Mouse (Mus musculus) heart, embryonic 13.5 days (tissue): ENCODE results near the gene Nynrin. TPM values are rescaled to one million over a fixed set of nuclear protein-coding genes. Genes with fewer than 3 reads are reported as not detected.

Experiments used
- ATAC-seq: fragments of 200-750 bp; cut with Nextera tagmentation; 2 replicates; pipeline ENCODE4 v1.8.0; 2017; ENCODE audit warnings: moderate TSS enrichment; ENCODE audit not compliant: insufficient number of reproducible peaks, low FRiP score, low TSS enrichment; ENCODE audit errors: extremely low read depth
- H3K27ac ChIP-seq: fragments of 300-500 bp; sonication (generic); replicated peaks from 2 replicates; pipeline ENCODE4 v1.5.1; 2015; ENCODE audit warnings: moderate library complexity, mild to moderate bottlenecking, inconsistent platforms
- H3K27me3 ChIP-seq: fragments of 300-500 bp; sonication (generic); replicated peaks from 2 replicates; pipeline ENCODE4 v1.6.1; 2015; ENCODE audit warnings: mild to moderate bottlenecking, inconsistent platforms
- H3K36me3 ChIP-seq: fragments of 300-500 bp; sonication (generic); 2 replicates; pipeline ENCODE4 v1.6.1; 2015; ENCODE audit warnings: mild to moderate bottlenecking, inconsistent platforms
- H3K4me1 ChIP-seq: fragments of 300-500 bp; sonication (generic); 2 replicates; pipeline ENCODE4 v1.6.1; 2015; ENCODE audit warnings: inconsistent platforms
- H3K4me2 ChIP-seq: fragments of 300-500 bp; sonication (generic); 2 replicates; pipeline ENCODE4 v1.6.1; 2015; ENCODE audit warnings: inconsistent platforms, mild to moderate bottlenecking, moderate library complexity
- H3K4me3 ChIP-seq: fragments of 300-500 bp; sonication (generic); 2 replicates; pipeline ENCODE4 v1.5.1; 2015; ENCODE audit warnings: moderate library complexity, mild to moderate bottlenecking, inconsistent platforms
- H3K9ac ChIP-seq: fragments of 300-500 bp; sonication (generic); 2 replicates; pipeline ENCODE4 v1.6.1; 2015; ENCODE audit warnings: inconsistent platforms, mild to moderate bottlenecking, moderate library complexity
- H3K9me3 ChIP-seq: fragments of 300-500 bp; sonication (generic); 2 replicates; pipeline ENCODE4 v1.6.1; 2016; ENCODE audit warnings: inconsistent platforms
- WGBS: fragments of 180-500 bp; shearing (Covaris S2); methylation state at CpG from one replicate; pipeline ENCODE4 v1.1.7; 2015; ENCODE audit warnings: mixed read lengths; 5-methylcytosine and 5-hydroxymethylcytosine counted together
- polyA plus RNA-seq: library from polyadenylated mRNA; unstranded; fragments of >200 nt; fragmentation: Nextera tagmentation; extraction: Ambion mirVana; gene quantifications from 2 replicates; pipeline ENCODE4 v1.2.1, GENCODE M21; 2015

Gene Nynrin
- 16.5 and 18.2 TPM in 2 replicates for polyA plus RNA-seq

DNA sequence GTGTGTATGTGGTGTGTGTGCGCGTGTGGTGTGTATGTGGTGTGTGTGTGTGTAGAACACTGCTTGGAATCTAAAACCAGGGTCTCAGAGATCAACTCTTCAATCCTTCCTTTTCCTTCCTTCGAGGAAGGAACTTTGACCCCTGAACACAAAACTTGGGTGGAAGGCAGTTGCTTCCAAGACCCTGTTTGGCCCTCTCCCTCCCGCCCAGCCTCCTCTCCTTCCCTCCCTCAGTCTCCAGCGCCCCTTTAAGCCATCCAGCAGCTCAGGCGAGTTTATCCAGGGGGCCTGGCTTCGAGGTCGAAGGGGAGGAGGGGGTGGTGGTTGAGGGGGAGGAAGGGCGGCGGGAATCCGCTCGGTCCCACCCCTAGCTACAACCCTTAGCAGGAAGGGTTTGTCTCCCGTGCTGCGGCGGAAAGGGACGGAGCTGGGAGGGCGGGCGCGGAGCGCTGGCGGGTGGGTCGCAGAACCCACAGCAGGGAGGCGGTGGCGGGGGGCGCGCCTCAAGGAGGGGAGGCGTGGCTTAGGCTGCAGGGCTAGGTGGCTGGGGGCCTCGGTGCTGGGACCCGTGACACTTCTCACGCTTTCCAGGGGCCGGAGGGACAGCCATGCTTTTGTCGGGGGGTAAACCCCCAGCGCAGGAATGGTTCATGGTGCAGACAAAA, at the start of gene Nynrin:
Nynrin (plus strand) TSS at position 390 of the 665 bp plus-strand sequence.
- Histone ChIP-seq H3K4me3 (peak within 1 kb of the TSS; percentile 74), H3K27me3 (no peaks in the 10 kb centered on the region), H3K36me3 (peaks cover 15% of the 10 kb centered on the region), H3K9ac (peak within 1 kb of the TSS; percentile 91), H3K4me1 (peaks cover 54% of the 10 kb centered on the region), H3K4me2 (peak within 1 kb of the TSS; percentile 86), H3K9me3 (no peaks in the 10 kb centered on the region), H3K27ac (peak within 1 kb of the TSS; percentile 96)
- ATAC-seq, result peak; percentile 78
- 2% methylated on average over 32 of the region's 33 CpGs for WGBS

DNA sequence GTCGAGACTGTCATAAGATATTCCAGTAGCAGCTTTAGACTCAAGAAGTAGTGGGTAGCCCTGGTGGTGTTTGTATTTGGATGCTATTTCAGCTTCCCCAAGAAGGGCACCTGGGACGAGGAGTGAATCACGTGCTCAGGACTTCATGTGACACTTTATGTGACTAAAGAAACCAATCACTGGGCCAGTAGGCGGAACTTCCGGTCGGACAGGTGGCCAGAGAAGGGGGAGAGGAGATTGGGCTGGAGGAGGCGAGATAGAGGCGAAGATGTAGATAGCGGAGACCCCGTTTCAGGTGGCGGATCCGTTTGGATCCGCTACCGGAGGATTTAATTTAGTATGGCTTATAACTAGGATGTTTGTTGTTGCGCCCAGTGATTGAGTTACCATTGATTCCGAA, 38.9 kb upstream of the Nynrin start:
- Histone ChIP-seq H3K27me3 (no peaks in the 10 kb centered on the region; the same call in 1 of the 2 replicates), H3K36me3 (no peaks in the 10 kb centered on the region), H3K4me3 (peak overlapping the region; percentile 56), H3K27ac (0 out of 2 replicates have a peak overlapping the region, but pooled peaks have one; percentile 37), H3K4me1 (peaks cover 5% of the 10 kb centered on the region; the same call in 1 of the 2 replicates), H3K9ac (peak overlapping the region; percentile 78), H3K9me3 (no peaks in the 10 kb centered on the region), H3K4me2 (peak overlapping the region; percentile 75)
- WGBS, result 28% methylated on average over 16 of the region's 16 CpGs
- ATAC-seq, result no peak

GRCm38 (mm10) chr14:55815310-55815751, 38.5 kb upstream of the Nynrin start:
- Histone ChIP-seq H3K9me3 (no peaks in the 10 kb centered on the region), H3K4me2 (peak overlapping the region; percentile 75), H3K4me1 (peaks cover 5% of the 10 kb centered on the region; the same call in 1 of the 2 replicates), H3K27ac (0 out of 2 replicates have a peak overlapping the region, but pooled peaks have one; percentile 37), H3K27me3 (no peaks in the 10 kb centered on the region; the same call in 1 of the 2 replicates), H3K36me3 (no peaks in the 10 kb centered on the region), H3K4me3 (peak overlapping the region; percentile 56), H3K9ac (peak overlapping the region; percentile 78)
- no peak for ATAC-seq
- WGBS, result 23% methylated on average over 17 of the region's 17 CpGs

- H3K9ac ChIP-seq, result no peak overlapping the region
- ATAC-seq, result no peak
- 67% methylated on average over 7 of the region's 7 CpGs for WGBS
- H3K4me3 ChIP-seq, result no peak overlapping the region
- H3K9me3 ChIP-seq, result no peaks in the 10 kb centered on the region
- no peak overlapping the region for H3K27ac ChIP-seq
- peaks cover 23% of the 10 kb centered on the region for H3K4me1 ChIP-seq
- no peak overlapping the region for H3K4me2 ChIP-seq
- H3K36me3 ChIP-seq, result no peaks in the 10 kb centered on the region
- no peaks in the 10 kb centered on the region for H3K27me3 ChIP-seq
Measured at GRCm38 (mm10) chr14:55819845-55820405, 33.9 kb upstream of the Nynrin start.

GRCm38 (mm10) chr14:55820576-55820975, 33.2 kb upstream of the Nynrin start:
- no peaks in the 10 kb centered on the region for H3K9me3 ChIP-seq
- no peak overlapping the region for H3K9ac ChIP-seq
- no peak overlapping the region for H3K27ac ChIP-seq
- H3K4me1 ChIP-seq, result peaks cover 26% of the 10 kb centered on the region
- H3K36me3 ChIP-seq, result no peaks in the 10 kb centered on the region
- no peak for ATAC-seq
- H3K4me3 ChIP-seq, result no peak overlapping the region
- 68% methylated on average over 9 of the region's 9 CpGs for WGBS
- H3K4me2 ChIP-seq, result no peak overlapping the region
- peaks cover 2% of the 10 kb centered on the region; the same call in 1 of the 2 replicates for H3K27me3 ChIP-seq

DNA sequence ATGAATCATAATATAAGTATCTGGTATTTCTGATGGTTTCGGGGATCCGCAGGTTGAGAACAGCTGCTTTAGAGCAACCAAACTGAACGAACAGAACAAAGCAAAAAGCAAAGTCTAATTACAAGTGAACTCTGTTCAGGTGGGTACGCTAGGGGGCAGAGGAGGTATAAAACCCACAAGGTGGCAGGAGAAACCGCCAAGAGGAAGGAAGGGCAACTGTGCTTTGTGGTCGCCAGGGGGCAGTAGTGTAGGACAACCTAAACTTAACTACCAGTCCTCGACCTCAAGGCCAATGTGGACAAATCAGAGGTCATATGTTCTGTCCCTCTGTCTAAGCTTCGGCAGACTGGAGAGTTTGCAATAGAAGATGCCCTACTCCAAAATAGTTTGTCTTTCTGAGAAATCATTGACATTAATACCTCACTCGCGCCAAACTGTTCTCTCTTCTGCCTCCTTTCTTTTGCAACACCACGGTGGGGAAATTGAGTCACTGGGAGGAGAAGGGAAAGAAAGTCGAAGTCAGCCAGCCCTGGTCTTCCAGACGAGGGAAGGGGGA, 31.3 kb upstream of the Nynrin start:
- ATAC-seq, result no peak

DNA sequence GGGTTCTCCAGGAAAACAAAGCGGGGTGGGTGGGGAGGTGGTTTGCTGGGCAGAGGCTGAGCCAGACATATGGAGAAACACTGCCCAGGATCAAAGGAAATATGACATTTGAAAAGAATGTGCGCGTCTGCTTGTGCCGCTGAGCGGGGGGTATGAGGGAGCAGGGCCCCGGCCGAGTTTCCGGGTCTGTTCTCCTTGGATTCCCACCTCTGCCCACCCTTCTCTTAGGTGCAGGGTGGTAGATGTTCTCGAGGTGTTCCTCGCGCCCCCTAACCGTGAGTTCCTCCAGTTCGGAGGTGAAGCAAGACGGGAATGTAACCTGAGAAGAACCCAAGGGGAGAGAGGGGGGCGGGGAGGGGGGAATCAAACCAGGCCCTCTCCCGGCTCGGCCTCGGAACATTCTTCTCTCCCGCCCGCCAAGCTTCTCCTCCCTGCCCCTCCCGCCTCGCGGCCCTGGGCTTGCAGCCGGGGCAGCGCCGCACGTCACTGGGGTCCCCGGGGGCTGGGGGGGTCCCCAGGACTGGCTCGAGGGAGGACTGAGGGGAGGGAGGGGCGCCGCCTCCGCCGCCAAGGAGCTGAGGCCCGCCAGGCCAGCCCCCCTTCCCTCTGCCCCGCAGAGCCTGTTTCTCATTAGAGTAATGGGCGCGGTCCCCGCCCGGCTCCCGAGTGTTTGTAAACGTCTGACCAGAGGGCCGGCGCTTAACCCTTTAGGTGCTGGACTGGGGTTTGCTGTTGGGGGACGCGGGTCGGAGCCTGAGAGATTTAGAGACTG, 30.6 kb upstream of the Nynrin start, which contains the start of gene Nfatc4:
Nfatc4 (plus strand) TSS at position 154 of the 772 bp plus-strand sequence.
- Histone ChIP-seq H3K36me3 (no peaks in the 10 kb centered on the region), H3K4me3 (peak within 1 kb of the TSS; percentile 71), H3K4me1 (peaks cover 49% of the 10 kb centered on the region), H3K27me3 (peaks cover 24% of the 10 kb centered on the region), H3K4me2 (peak within 1 kb of the TSS; percentile 90), H3K27ac (peak within 1 kb of the TSS; percentile 95), H3K9ac (peak within 1 kb of the TSS; percentile 92), H3K9me3 (no peaks in the 10 kb centered on the region)
- ATAC-seq, result peak; percentile 62
- WGBS, result 1% methylated on average over 44 of the region's 46 CpGs

More for the DNA sequence above, 31.3 kb upstream of the Nynrin start:
- Histone ChIP-seq H3K9me3 (no peaks in the 10 kb centered on the region), H3K9ac (peak overlapping the region; percentile 92), H3K4me3 (peak overlapping the region; percentile 71), H3K27ac (peak overlapping the region; percentile 95), H3K4me1 (peaks cover 42% of the 10 kb centered on the region), H3K4me2 (peak overlapping the region; percentile 90), H3K27me3 (peaks cover 21% of the 10 kb centered on the region), H3K36me3 (no peaks in the 10 kb centered on the region)
- WGBS, result 4% methylated on average over 13 of the region's 13 CpGs

DNA sequence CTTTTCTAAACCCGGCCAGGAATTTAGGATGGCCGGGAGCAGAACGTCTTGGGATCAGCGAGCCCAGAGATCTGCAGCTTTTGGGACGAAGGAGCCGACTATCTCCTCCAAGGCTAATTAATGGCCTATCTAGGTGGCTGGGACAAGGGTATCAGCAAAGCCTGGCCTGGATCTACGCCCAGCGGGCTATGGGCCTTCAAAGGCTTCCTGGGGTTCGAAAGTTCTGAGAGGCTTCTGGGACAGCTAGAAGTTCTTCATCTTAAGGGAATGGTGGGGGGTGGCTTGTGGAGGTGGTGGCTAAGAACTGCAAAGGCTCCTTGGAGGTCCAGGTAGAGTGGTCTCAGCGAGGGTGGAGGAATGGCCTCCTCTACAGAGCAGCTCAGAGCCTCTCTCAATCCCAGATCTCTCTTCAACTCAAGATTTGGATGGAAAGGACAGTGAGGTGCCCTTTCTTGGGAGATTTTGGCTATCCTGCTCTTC, 29.8 kb upstream of the Nynrin start:
- ATAC-seq, result no peak
- Histone ChIP-seq H3K27me3 (peaks cover 24% of the 10 kb centered on the region), H3K4me2 (peak overlapping the region; percentile 90), H3K4me1 (peaks cover 57% of the 10 kb centered on the region), H3K9ac (peak overlapping the region; percentile 92), H3K9me3 (no peaks in the 10 kb centered on the region), H3K27ac (peak overlapping the region; percentile 95), H3K4me3 (peak overlapping the region; percentile 71), H3K36me3 (no peaks in the 10 kb centered on the region)
- 3% methylated on average over 10 of the region's 10 CpGs for WGBS

GRCm38 (mm10) chr14:55824481-55825215, 29.2 kb upstream of the Nynrin start:
- 1% methylated on average over 32 of the region's 32 CpGs for WGBS
- peak overlapping the region; percentile 71 for H3K4me3 ChIP-seq
- peaks cover 24% of the 10 kb centered on the region for H3K27me3 ChIP-seq
- ATAC-seq, result no peak
- peak overlapping the region; percentile 90 for H3K4me2 ChIP-seq
- peak overlapping the region; percentile 95 for H3K27ac ChIP-seq
- no peaks in the 10 kb centered on the region for H3K9me3 ChIP-seq
- H3K36me3 ChIP-seq, result peaks cover 3% of the 10 kb centered on the region; the same call in 1 of the 2 replicates
- peaks cover 61% of the 10 kb centered on the region for H3K4me1 ChIP-seq
- H3K9ac ChIP-seq, result peak overlapping the region; percentile 92
